Mouse (Mus musculus) intestine, embryonic 16.5 days (tissue): ENCODE results near the gene Pak2. TPM values are rescaled to one million over a fixed set of nuclear protein-coding genes. Genes with fewer than 3 reads are reported as not detected.

Experiments
- ATAC-seq: fragments of 200-750 bp; cut with Nextera tagmentation; 2 replicates; pipeline ENCODE4 v1.8.0; 2017; ENCODE audit warnings: moderate TSS enrichment, moderate library complexity
- H3K27ac ChIP-seq: fragments of 300-500 bp; sonication (generic); 2 replicates; pipeline ENCODE4 v1.5.1; 2014; ENCODE audit warnings: mild to moderate bottlenecking, low read length
- H3K27me3 ChIP-seq: fragments of 300-500 bp; sonication (generic); replicated peaks from 2 replicates; pipeline ENCODE4 v1.6.1; 2014; ENCODE audit warnings: low read length, control low read depth, mixed read lengths; ENCODE audit not compliant: control insufficient read depth, insufficient read depth
- H3K36me3 ChIP-seq: fragments of 300-500 bp; sonication (generic); 2 replicates; pipeline ENCODE4 v1.6.1; 2014; ENCODE audit warnings: low read length, control low read depth; ENCODE audit not compliant: control insufficient read depth, insufficient read depth
- H3K4me1 ChIP-seq: fragments of 300-500 bp; sonication (generic); 2 replicates; pipeline ENCODE4 v1.6.1; 2014; ENCODE audit warnings: low read length, control low read depth, mixed read lengths; ENCODE audit not compliant: control insufficient read depth, insufficient read depth
- H3K4me2 ChIP-seq: fragments of 300-500 bp; sonication (generic); 2 replicates; pipeline ENCODE4 v1.6.1; 2014; ENCODE audit warnings: low read depth, low read length, control low read depth
- H3K4me3 ChIP-seq: fragments of 300-500 bp; sonication (generic); 2 replicates; pipeline ENCODE4 v1.5.1; 2014; ENCODE audit warnings: mild to moderate bottlenecking, low read length
- H3K9ac ChIP-seq: fragments of 300-500 bp; sonication (generic); 2 replicates; pipeline ENCODE4 v1.6.1; 2014; ENCODE audit warnings: low read depth, low read length
- H3K9me3 ChIP-seq: fragments of 300-500 bp; sonication (generic); 2 replicates; pipeline ENCODE4 v1.6.1; 2016; ENCODE audit warnings: low read length, control low read depth; ENCODE audit not compliant: control insufficient read depth
- WGBS: fragments of 180-500 bp; shearing (Covaris S2); extraction: QIAGEN DNeasy Blood & Tissue Kit; methylation state at CpG from one replicate; pipeline ENCODE4 v1.1.7; 2014; 5-methylcytosine and 5-hydroxymethylcytosine counted together
- polyA plus RNA-seq: library from polyadenylated mRNA; unstranded; fragments of >200 nt; fragmentation: Nextera tagmentation; extraction: Ambion mirVana; gene quantifications from 2 replicates; pipeline ENCODE4 v1.2.1, GENCODE M21; 2015

Pak2 gene
- polyA plus RNA-seq, 1 experiment from 2014 or later, result 34.5 TPM

GRCm38 (mm10) chr16:32114406-32114805 lies 35.3 kb upstream of the Pak2 start:
- ATAC-seq, result no peak
- WGBS, result 87% methylated on average over 10 of the region's 10 CpGs
- no peak overlapping the region for H3K27ac ChIP-seq

GRCm38 (mm10) chr16:32113541-32114218 lies 34.5 kb upstream of the Pak2 start:
- no peaks in the 10 kb centered on the region for H3K9me3 ChIP-seq
- H3K4me1 ChIP-seq, result no peaks in the 10 kb centered on the region
- no peak overlapping the region for H3K27ac ChIP-seq
- H3K27me3 ChIP-seq, result no peaks in the 10 kb centered on the region
- H3K4me2 ChIP-seq, result 0 out of 2 replicates have a peak overlapping the region, but pooled peaks have one; percentile 10
- H3K9ac ChIP-seq, result no peak overlapping the region
- H3K4me3 ChIP-seq, result no peak overlapping the region; the same call in 1 of the 2 replicates
- 0 out of 2 replicates have a peak, but pooled peaks have one; percentile 40 for ATAC-seq
- H3K36me3 ChIP-seq, result no peaks in the 10 kb centered on the region
- WGBS, result 56% methylated on average over 23 of the region's 23 CpGs

More at GRCm38 (mm10) chr16:32114406-32114805, 35.3 kb upstream of the Pak2 start:
- no peak overlapping the region for H3K4me3 ChIP-seq
- no peak overlapping the region for H3K4me2 ChIP-seq
- no peak overlapping the region for H3K9ac ChIP-seq
- no peaks in the 10 kb centered on the region for H3K27me3 ChIP-seq
- no peaks in the 10 kb centered on the region for H3K9me3 ChIP-seq
- no peaks in the 10 kb centered on the region for H3K4me1 ChIP-seq
- H3K36me3 ChIP-seq, result no peaks in the 10 kb centered on the region

- no peak overlapping the region for H3K9ac ChIP-seq
- H3K27me3 ChIP-seq, result no peaks in the 10 kb centered on the region
- H3K9me3 ChIP-seq, result no peaks in the 10 kb centered on the region
- no peaks in the 10 kb centered on the region for H3K4me1 ChIP-seq
- H3K27ac ChIP-seq, result no peak overlapping the region
- H3K4me3 ChIP-seq, result no peak overlapping the region
- ATAC-seq, result no peak
- H3K4me2 ChIP-seq, result no peak overlapping the region
- 73% methylated on average over 15 of the region's 15 CpGs for WGBS
- peaks cover 5% of the 10 kb centered on the region; the same call in 1 of the 2 replicates for H3K36me3 ChIP-seq
Measured at GRCm38 (mm10) chr16:32110951-32111699, 32.0 kb upstream of the Pak2 start.

GRCm38 (mm10) chr16:32108578-32108977 lies 29.4 kb upstream of the Pak2 start:
- Histone ChIP-seq H3K36me3 (peaks cover 5% of the 10 kb centered on the region; the same call in 1 of the 2 replicates), H3K9ac (no peak overlapping the region), H3K4me3 (no peak overlapping the region), H3K9me3 (no peaks in the 10 kb centered on the region), H3K4me2 (no peak overlapping the region), H3K4me1 (no peaks in the 10 kb centered on the region), H3K27ac (no peak overlapping the region), H3K27me3 (no peaks in the 10 kb centered on the region)
- ATAC-seq, result no peak
- WGBS, result 92% methylated on average over 2 of the region's 2 CpGs

GRCm38 (mm10) chr16:32108170-32108569 lies 29.0 kb upstream of the Pak2 start:
- Histone ChIP-seq H3K4me2 (no peak overlapping the region), H3K4me3 (no peak overlapping the region), H3K9ac (no peak overlapping the region), H3K4me1 (no peaks in the 10 kb centered on the region), H3K27ac (no peak overlapping the region), H3K27me3 (no peaks in the 10 kb centered on the region), H3K36me3 (peaks cover 5% of the 10 kb centered on the region; the same call in 1 of the 2 replicates), H3K9me3 (no peaks in the 10 kb centered on the region)
- WGBS, result 82% methylated on average over 7 of the region's 7 CpGs
- no peak for ATAC-seq

- WGBS, result 90% methylated on average over 12 of the region's 12 CpGs
- Histone ChIP-seq H3K4me3 (no peak overlapping the region), H3K4me1 (no peaks in the 10 kb centered on the region), H3K9ac (no peak overlapping the region), H3K27ac (no peak overlapping the region), H3K4me2 (no peak overlapping the region), H3K27me3 (no peaks in the 10 kb centered on the region), H3K9me3 (no peaks in the 10 kb centered on the region), H3K36me3 (peaks cover 5% of the 10 kb centered on the region; the same call in 1 of the 2 replicates)
- ATAC-seq, result no peak
Measured at GRCm38 (mm10) chr16:32107342-32108045, 28.4 kb upstream of the Pak2 start.

- no peaks in the 10 kb centered on the region for H3K27me3 ChIP-seq
- no peak overlapping the region for H3K4me3 ChIP-seq
- H3K27ac ChIP-seq, result no peak overlapping the region
- peaks cover 5% of the 10 kb centered on the region; the same call in 1 of the 2 replicates for H3K36me3 ChIP-seq
- no peak overlapping the region for H3K9ac ChIP-seq
- H3K4me1 ChIP-seq, result no peaks in the 10 kb centered on the region
- H3K4me2 ChIP-seq, result no peak overlapping the region
- WGBS, result 89% methylated on average over 1 of the region's 1 CpGs
- no peak for ATAC-seq
- no peaks in the 10 kb centered on the region for H3K9me3 ChIP-seq
Measured at GRCm38 (mm10) chr16:32105698-32106097, 26.6 kb upstream of the Pak2 start.

GRCm38 (mm10) chr16:32102295-32102694 lies 23.2 kb upstream of the Pak2 start:
- H3K4me1 ChIP-seq, result peaks cover 9% of the 10 kb centered on the region; the same call in 1 of the 2 replicates
- H3K9me3 ChIP-seq, result no peaks in the 10 kb centered on the region
- H3K27ac ChIP-seq, result no peak overlapping the region
- H3K4me3 ChIP-seq, result no peak overlapping the region
- ATAC-seq, result no peak
- H3K4me2 ChIP-seq, result no peak overlapping the region
- no peaks in the 10 kb centered on the region for H3K27me3 ChIP-seq
- H3K36me3 ChIP-seq, result peaks cover 5% of the 10 kb centered on the region; the same call in 1 of the 2 replicates
- 83% methylated on average over 13 of the region's 13 CpGs for WGBS
- no peak overlapping the region for H3K9ac ChIP-seq

GRCm38 (mm10) chr16:32099638-32100150 lies 20.6 kb upstream of the Pak2 start, which contains the start of the genes Pigx and Cep19:
Gene Pigx (minus strand): TSS chr16:32099740.
Gene Cep19 (plus strand): TSS chr16:32099800.
- Histone ChIP-seq H3K9me3 (no peaks in the 10 kb centered on the region), H3K4me1 (peaks cover 9% of the 10 kb centered on the region; the same call in 1 of the 2 replicates), H3K36me3 (peaks cover 3% of the 10 kb centered on the region; the same call in 1 of the 2 replicates), H3K27ac (peak within 1 kb of the TSS; percentile 82), H3K27me3 (no peaks in the 10 kb centered on the region), H3K4me2 (peak within 1 kb of the TSS; percentile 87), H3K9ac (peak within 1 kb of the TSS; percentile 94), H3K4me3 (peak within 1 kb of the TSS; percentile 93)
- WGBS, result 0% methylated on average over 34 of the region's 34 CpGs
- peak; percentile 98 for ATAC-seq
